Mouse (Mus musculus): ENCODE results near the gene Mtmr2. TPM values are rescaled to one million over a fixed set of nuclear protein-coding genes. Genes with fewer than 3 reads are reported as not detected.
A peak's percentile ranks its signal among the peaks of the same experiment; 100 is the strongest.
"Not testable (repeated sequence)": the region's sequence is repeated elsewhere in the genome, so short reads cannot be mapped to it uniquely, and the experiment has no call there.

Gene Mtmr2
- total RNA-seq (2021) = 10 to 100 TPM; 55.2 to 55.5 TPM

GRCm38 (mm10) chr9:13748404-13748797 is at the start of gene Mtmr2:
Mtmr2 (plus strand) TSS chr9:13748410.
- no peak for DNase-seq

- no peak for DNase-seq
Measured at GRCm38 (mm10) chr9:13699061-13699780, 49.0 kb upstream of the Mtmr2 start.

GRCm38 (mm10) chr9:13699781-13700116 is 48.5 kb upstream of the Mtmr2 start:
- DNase-seq = no peak

GRCm38 (mm10) chr9:13701773-13702172 is 46.4 kb upstream of the Mtmr2 start:
- DNase-seq = no peak

GRCm38 (mm10) chr9:13703100-13703499 is 45.1 kb upstream of the Mtmr2 start:
- no peak for DNase-seq

GRCm38 (mm10) chr9:13704917-13705316 is 43.3 kb upstream of the Mtmr2 start:
- no peak for DNase-seq

- DNase-seq = no peak
Measured at GRCm38 (mm10) chr9:13707066-13707555, 41.1 kb upstream of the Mtmr2 start.

GRCm38 (mm10) chr9:13709436-13709835 is 38.8 kb upstream of the Mtmr2 start:
- DNase-seq = no peak

GRCm38 (mm10) chr9:13715891-13716290 is 32.3 kb upstream of the Mtmr2 start:
- not testable (repeated sequence) for DNase-seq

GRCm38 (mm10) chr9:13716316-13717099 is 31.7 kb upstream of the Mtmr2 start:
- peak; percentile 70 to 71 for DNase-seq

- DNase-seq = peak; percentile 94 to 96
Measured at GRCm38 (mm10) chr9:13748798-13749674, 826 bp downstream of the Mtmr2 start.

GRCm38 (mm10) chr9:13749675-13749998 is 1.4 kb downstream of the Mtmr2 start:
- DNase-seq = no peak

- no peak for DNase-seq
Measured at GRCm38 (mm10) chr9:13752543-13752942, 4.3 kb downstream of the Mtmr2 start.

GRCm38 (mm10) chr9:13760430-13760829 is 12.2 kb downstream of the Mtmr2 start:
- DNase-seq = no peak

GRCm38 (mm10) chr9:13765624-13766023 is 17.4 kb downstream of the Mtmr2 start:
- no peak for DNase-seq

GRCm38 (mm10) chr9:13766570-13766969 is 18.4 kb downstream of the Mtmr2 start:
- DNase-seq = peak; percentile 16 to 35

- DNase-seq = no peak
Measured at GRCm38 (mm10) chr9:13774732-13775131, 26.5 kb downstream of the Mtmr2 start.

- no peak for DNase-seq
Measured at GRCm38 (mm10) chr9:13781985-13782384, 33.8 kb downstream of the Mtmr2 start.

- DNase-seq = not testable (repeated sequence)
Measured at GRCm38 (mm10) chr9:13790864-13791263, 42.7 kb downstream of the Mtmr2 start.

- no peak for DNase-seq
Measured at GRCm38 (mm10) chr9:13794302-13794701, 46.1 kb downstream of the Mtmr2 start.

- no peak for DNase-seq
Measured at GRCm38 (mm10) chr9:13794756-13795155, 46.5 kb downstream of the Mtmr2 start.

- DNase-seq = no peak
Measured at GRCm38 (mm10) chr9:13804480-13804879, 56.3 kb downstream of the Mtmr2 start.

- no peak for DNase-seq
Measured at GRCm38 (mm10) chr9:13806854-13807253, 58.6 kb downstream of the Mtmr2 start.
